Comparison of ENCODE assay signal across 8 mouse cellular contexts in genomic region chr16:11908461-11909014, GRCm38 (mm10). TPM values are rescaled to one million over a fixed set of nuclear protein-coding genes. Genes with fewer than 3 reads are reported as not detected.
DNase-seq lines count a peak whose midpoint lies in the region; ATAC-seq and TF ChIP-seq lines count a peak whose summit lies in the region.

No protein-coding gene starts in this region.

- no peak for DNase-seq in heart, postnatal 10 days
- peak; percentile 16 for DNase-seq in G1E (ENCODE audit: low spot score)
- no peak for DNase-seq in embryonic facial prominence, embryonic 11.5 days (ENCODE audit: low spot score)
- peak; percentile 47 for DNase-seq in hindbrain, postnatal 0 days (ENCODE audit: low spot score)
- DNase-seq in right cerebral cortex, postnatal 4 days: no peak
- no peak for DNase-seq in adrenal gland, postnatal 10 days

- H3K4me1 ChIP-seq in heart, embryonic 15.5 days (replicated peaks): peaks cover 8% of the 10 kb centered on the region
- peaks cover 27% of the 10 kb centered on the region for H3K4me1 ChIP-seq in G1E (ENCODE audit: insufficient read depth, low read depth, low read length)
- H3K4me1 ChIP-seq in embryonic facial prominence, embryonic 11.5 days (ENCODE audit: control insufficient read depth, insufficient read depth, low read length): no peaks in the 10 kb centered on the region
- H3K4me1 ChIP-seq in hindbrain, postnatal 0 days (ENCODE audit: insufficient read depth, low read length): peaks cover 7% of the 10 kb centered on the region; the same call in 1 of the 2 replicates

- H3K27me3 ChIP-seq in heart, embryonic 15.5 days: 0 out of 2 replicates have a peak, but pooled peaks cover 4% of the 10 kb centered on the region
- H3K27me3 ChIP-seq in G1E (ENCODE audit: insufficient read depth, low read length): peaks cover 4% of the 10 kb centered on the region
- no peaks in the 10 kb centered on the region for H3K27me3 ChIP-seq in embryonic facial prominence, embryonic 11.5 days (ENCODE audit: control insufficient read depth, insufficient read depth, low read length)
- H3K27me3 ChIP-seq in hindbrain, postnatal 0 days (ENCODE audit: insufficient read depth, low read length): no peaks in the 10 kb centered on the region

- ATAC-seq in heart, embryonic 15.5 days (replicated peaks; ENCODE audit: insufficient number of reproducible peaks, insufficient read depth, low FRiP score, low read depth): peak; percentile 17; the same call in 1 of the 2 replicates
- 0 out of 2 replicates have a peak, but pooled peaks have one; percentile 7 for ATAC-seq in G1E (ENCODE audit: extremely low read depth, insufficient number of reproducible peaks, low FRiP score, poor library complexity, severe bottlenecking)
- ATAC-seq in embryonic facial prominence, embryonic 11.5 days (replicated peaks; ENCODE audit: insufficient number of reproducible peaks, low FRiP score, low TSS enrichment, low read depth): peak; percentile 45; the same call in 1 of the 2 replicates
- ATAC-seq in hindbrain, postnatal 0 days: peak; percentile 61
- peak; percentile 63 for ATAC-seq in megakaryocyte-erythroid progenitor cell, adult 5-6 weeks (replicated peaks; ENCODE audit: low FRiP score, low TSS enrichment, poor library complexity, severe bottlenecking)

- no peak for TF ChIP-seq CTCF in G1E (IDR thresholded peaks at IDR 0.05; ENCODE audit: low read depth, low read length)
- no peak for TF ChIP-seq CTCF in hindbrain, postnatal 0 days (IDR thresholded peaks at IDR 0.05; ENCODE audit: low read depth)

- peak overlapping the region; percentile 66 for H3K4me3 ChIP-seq in heart, embryonic 15.5 days
- peak overlapping the region; percentile 78 for H3K4me3 ChIP-seq in G1E (ENCODE audit: low read depth, low read length)
- H3K4me3 ChIP-seq in embryonic facial prominence, embryonic 11.5 days (ENCODE audit: low read depth, low read length): peak overlapping the region; percentile 51
- H3K4me3 ChIP-seq in hindbrain, postnatal 0 days (ENCODE audit: low read length): peak overlapping the region; percentile 58

- 16% methylated on average over 11 of the region's 11 CpGs for WGBS in heart, embryonic 15.5 days
- WGBS in embryonic facial prominence, embryonic 11.5 days: 27% methylated on average over 11 of the region's 11 CpGs
- 20% methylated on average over 11 of the region's 11 CpGs for WGBS in hindbrain, postnatal 0 days

- H3K9ac ChIP-seq in heart, embryonic 15.5 days: peak overlapping the region; percentile 67
- peak overlapping the region; percentile 79 for H3K9ac ChIP-seq in embryonic facial prominence, embryonic 11.5 days (replicated peaks; ENCODE audit: low read length)
- peak overlapping the region; percentile 75 for H3K9ac ChIP-seq in hindbrain, postnatal 0 days (replicated peaks; ENCODE audit: low read length)

- H3K4me2 ChIP-seq in heart, embryonic 15.5 days: peak overlapping the region; percentile 71
- peak overlapping the region; percentile 64 for H3K4me2 ChIP-seq in embryonic facial prominence, embryonic 11.5 days (ENCODE audit: low read depth, low read length)
- H3K4me2 ChIP-seq in hindbrain, postnatal 0 days (ENCODE audit: low read depth, low read length): peak overlapping the region; percentile 71

- H3K9me3 ChIP-seq in heart, embryonic 15.5 days (replicated peaks): no peaks in the 10 kb centered on the region
- no peaks in the 10 kb centered on the region for H3K9me3 ChIP-seq in G1E (replicated peaks)
- H3K9me3 ChIP-seq in embryonic facial prominence, embryonic 11.5 days (replicated peaks; ENCODE audit: control insufficient read depth, low read length): no peaks in the 10 kb centered on the region
- H3K9me3 ChIP-seq in hindbrain, postnatal 0 days (ENCODE audit: low read length): no peaks in the 10 kb centered on the region

- intact Hi-C loops in heart, postnatal 10 days (cut with DNase I): loop anchor here (10.0 kb wide), 1 partner anchor 444 kb away; no protein-coding TSS in a partner anchor

- H3K36me3 ChIP-seq in heart, embryonic 15.5 days: no peaks in the 10 kb centered on the region
- H3K36me3 ChIP-seq in G1E (replicated peaks): peaks cover 31% of the 10 kb centered on the region
- no peaks in the 10 kb centered on the region for H3K36me3 ChIP-seq in embryonic facial prominence, embryonic 11.5 days (replicated peaks; ENCODE audit: control insufficient read depth, insufficient read depth, low read depth, low read length)
- no peaks in the 10 kb centered on the region for H3K36me3 ChIP-seq in hindbrain, postnatal 0 days (ENCODE audit: insufficient read depth, low read length)

- H3K27ac ChIP-seq in heart, embryonic 15.5 days: peak overlapping the region; percentile 88
- H3K27ac ChIP-seq in embryonic facial prominence, embryonic 11.5 days (replicated peaks; ENCODE audit: low read depth, low read length): peak overlapping the region; percentile 47; the same call in 1 of the 2 replicates
- peak overlapping the region; percentile 91 for H3K27ac ChIP-seq in hindbrain, postnatal 0 days

RNA-seq across cellular contexts. Expression of gene Cpped1, which starts 0.7 kb away (rescaled TPM):
- polyA plus RNA-seq in heart, embryonic 15.5 days (2015; fragmentation: Nextera tagmentation; extraction: Ambion mirVana): 31.1 and 34.0 TPM in 2 replicates
- 10 to 100 TPM; 69.2 to 73.6 TPM for total RNA-seq in heart, postnatal 10 days (2021)
- total RNA-seq in G1E (2014; fragmentation: Nextera tagmentation): 23.9 and 30.0 TPM in 2 replicates
- total RNA-seq in G1E (2017): 15.8 and 16.8 TPM in 2 replicates
- 9.6 and 12.4 TPM in 2 replicates for polyA plus RNA-seq in G1E (2012)
- 27.0 and 27.9 TPM in 2 replicates for polyA plus RNA-seq in embryonic facial prominence, embryonic 11.5 days (2014; fragmentation: Nextera tagmentation; extraction: Ambion mirVana)
- total RNA-seq in hindbrain, postnatal 0 days (2014; rRNA removed): 18.7 and 25.6 TPM in 2 replicates
- 18.5 and 18.6 TPM in 2 replicates for polyA plus RNA-seq in hindbrain, postnatal 0 days (2015; fragmentation: Nextera tagmentation; extraction: Ambion mirVana)
- 34.5 and 36.4 TPM in 2 replicates for total RNA-seq in megakaryocyte-erythroid progenitor cell, adult 5-6 weeks (2014; fragmentation: Nextera tagmentation)
- total RNA-seq in megakaryocyte-erythroid progenitor cell, adult 5-6 weeks (2017): 25.0 and 26.1 TPM in 2 replicates
- total RNA-seq in adrenal gland, postnatal 10 days (2021): 10 to 100 TPM; 44.8 to 57.1 TPM

Comparison
In these comparisons a context has a peak if more than half of its experiments do, and no peak if none do; other contexts are left out.
1. ATAC-seq: peak in every context shown above with its lines; median percentile 63 in megakaryocyte-erythroid progenitor cell, adult 5-6 weeks; 61 in hindbrain, postnatal 0 days; 45 in embryonic facial prominence, embryonic 11.5 days; 17 in heart, embryonic 15.5 days; 7 in G1E.
2. DNase-seq: peak in G1E (single experiment) and hindbrain, postnatal 0 days (single experiment); none in heart, postnatal 10 days (0 of 2), embryonic facial prominence, embryonic 11.5 days (single experiment), right cerebral cortex, postnatal 4 days (single experiment) and adrenal gland, postnatal 10 days (single experiment).
3. Peak in every context shown above with its lines, with median percentiles within 50 percentile points of each other: H3K27ac ChIP-seq, H3K4me2 ChIP-seq, H3K4me3 ChIP-seq and H3K9ac ChIP-seq.